Mouse (Mus musculus) midbrain, embryonic 10.5 days (tissue): ENCODE data around the gene Ywhag. TPM values are rescaled to one million over a fixed set of nuclear protein-coding genes. Genes with fewer than 3 reads are reported as not detected.

ENCODE experiments used
- DNase-seq: peaks from one replicate; pipeline ENCODE4 v3.0.0-alpha.2; 2017; ENCODE audit warnings: low spot score
- H3K27ac ChIP-seq: fragments of 300-500 bp; sonication (generic); replicated peaks from 2 replicates; pipeline ENCODE4 v1.5.1; 2016; ENCODE audit warnings: mild to moderate bottlenecking
- H3K27me3 ChIP-seq: fragments of 300-500 bp; sonication (generic); 2 replicates; pipeline ENCODE4 v1.6.1; 2016; ENCODE audit warnings: low read depth, mild to moderate bottlenecking; ENCODE audit not compliant: poor library complexity, severe bottlenecking
- H3K36me3 ChIP-seq: fragments of 300-500 bp; sonication (generic); 2 replicates; pipeline ENCODE4 v1.6.1; 2016; ENCODE audit warnings: mild to moderate bottlenecking, moderate library complexity
- H3K4me1 ChIP-seq: fragments of 300-500 bp; sonication (generic); 2 replicates; pipeline ENCODE4 v1.6.1; 2016
- H3K4me3 ChIP-seq: fragments of 300-500 bp; sonication (generic); 2 replicates; pipeline ENCODE4 v1.5.1; 2016; ENCODE audit warnings: mild to moderate bottlenecking, moderate library complexity
- H3K9me3 ChIP-seq: fragments of 300-500 bp; sonication (generic); replicated peaks from 2 replicates; pipeline ENCODE4 v1.6.1; 2016; ENCODE audit warnings: mild to moderate bottlenecking
- WGBS: fragments of 180-500 bp; shearing (Covaris S2); methylation state at CpG from one replicate; pipeline ENCODE4 v1.1.7; 2016; 5-methylcytosine and 5-hydroxymethylcytosine counted together
- polyA plus RNA-seq: library from polyadenylated mRNA; unstranded; fragments of >200 nt; fragmentation: Nextera tagmentation; extraction: Ambion mirVana; gene quantifications from 2 replicates; pipeline ENCODE4 v1.2.1, GENCODE M21; 2016

The Ywhag gene
- polyA plus RNA-seq, 1 experiment from 2014 or later: 270 TPM

GRCm38 (mm10) chr5:135890920-135891319 is 43.5 kb downstream of the Ywhag start:
- WGBS: 65% methylated on average over 3 of the region's 3 CpGs
- peaks cover 21% of the 10 kb centered on the region for H3K4me1 ChIP-seq
- no peaks in the 10 kb centered on the region for H3K9me3 ChIP-seq

GRCm38 (mm10) chr5:135890323-135890722 is 44.1 kb downstream of the Ywhag start:
- Histone ChIP-seq H3K4me3 (no peak overlapping the region), H3K27ac (no peak overlapping the region), H3K4me1 (peaks cover 26% of the 10 kb centered on the region), H3K27me3 (peaks cover 64% of the 10 kb centered on the region), H3K36me3 (no peaks in the 10 kb centered on the region), H3K9me3 (no peaks in the 10 kb centered on the region)
- DNase-seq: no peak
- WGBS: 56% methylated on average over 4 of the region's 4 CpGs

More at GRCm38 (mm10) chr5:135890920-135891319, 43.5 kb downstream of the Ywhag start:
- Histone ChIP-seq H3K4me3 (no peak overlapping the region), H3K27ac (no peak overlapping the region), H3K27me3 (peaks cover 59% of the 10 kb centered on the region), H3K36me3 (no peaks in the 10 kb centered on the region)
- no peak for DNase-seq

GRCm38 (mm10) chr5:135888405-135889215 is 45.8 kb downstream of the Ywhag start:
- no peaks in the 10 kb centered on the region for H3K9me3 ChIP-seq
- H3K4me3 ChIP-seq: peak overlapping the region; percentile 32
- no peak overlapping the region for H3K27ac ChIP-seq
- no peaks in the 10 kb centered on the region for H3K36me3 ChIP-seq
- DNase-seq: no peak
- 4% methylated on average over 30 of the region's 30 CpGs for WGBS
- H3K4me1 ChIP-seq: peaks cover 26% of the 10 kb centered on the region
- peaks cover 69% of the 10 kb centered on the region for H3K27me3 ChIP-seq

DNA sequence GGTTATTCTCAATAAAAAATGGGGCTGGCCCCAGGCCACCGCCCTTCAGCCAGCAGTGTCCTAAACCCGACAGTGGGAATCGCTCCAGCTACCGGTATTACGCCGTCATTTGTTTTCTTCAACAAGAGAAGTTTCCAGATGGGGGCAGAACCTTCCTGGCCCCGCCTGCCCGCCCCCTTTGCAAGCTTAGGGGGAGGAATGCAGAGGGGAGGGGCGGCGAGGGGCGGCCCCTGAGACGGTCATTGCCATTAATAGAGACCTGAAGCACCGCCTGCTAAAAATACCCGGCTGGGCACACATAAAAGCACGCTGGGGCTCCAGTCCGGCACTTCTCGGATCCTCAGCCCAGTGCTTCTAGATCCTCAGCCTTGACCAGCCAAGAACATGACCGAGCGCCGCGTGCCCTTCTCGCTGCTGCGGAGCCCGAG is 46.7 kb downstream of the Ywhag start, which contains the start of gene Hspb1:
Hspb1 (plus strand) TSS at position 245 of the 428 bp plus-strand sequence.
- Histone ChIP-seq H3K27ac (no peak within 1 kb of the TSS), H3K4me1 (peaks cover 21% of the 10 kb centered on the region), H3K27me3 (peaks cover 64% of the 10 kb centered on the region), H3K9me3 (no peaks in the 10 kb centered on the region), H3K36me3 (no peaks in the 10 kb centered on the region), H3K4me3 (peak within 1 kb of the TSS; percentile 44)
- WGBS: 2% methylated on average over 24 of the region's 24 CpGs
- DNase-seq: peak; percentile 46

DNA sequence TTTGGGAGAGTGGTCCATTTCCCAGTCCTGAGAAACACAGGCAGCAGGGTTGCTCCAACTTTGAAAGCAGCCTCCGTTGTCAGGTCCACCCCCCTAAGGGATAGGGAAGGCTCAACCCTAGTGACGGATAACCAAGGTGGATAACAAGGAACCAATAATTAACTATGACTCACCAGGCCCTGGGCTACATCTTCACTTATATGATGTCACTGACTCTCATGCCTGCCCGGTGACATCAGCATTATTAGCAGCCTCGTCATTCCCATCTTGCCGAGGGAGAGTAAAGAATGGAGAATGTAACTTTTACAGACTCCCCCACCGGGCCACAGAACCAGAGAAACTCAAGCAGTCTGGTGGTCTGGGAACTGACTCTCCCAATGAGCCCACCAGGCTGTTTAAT is 49.8 kb downstream of the Ywhag start:
- peaks cover 43% of the 10 kb centered on the region for H3K27me3 ChIP-seq

DNA sequence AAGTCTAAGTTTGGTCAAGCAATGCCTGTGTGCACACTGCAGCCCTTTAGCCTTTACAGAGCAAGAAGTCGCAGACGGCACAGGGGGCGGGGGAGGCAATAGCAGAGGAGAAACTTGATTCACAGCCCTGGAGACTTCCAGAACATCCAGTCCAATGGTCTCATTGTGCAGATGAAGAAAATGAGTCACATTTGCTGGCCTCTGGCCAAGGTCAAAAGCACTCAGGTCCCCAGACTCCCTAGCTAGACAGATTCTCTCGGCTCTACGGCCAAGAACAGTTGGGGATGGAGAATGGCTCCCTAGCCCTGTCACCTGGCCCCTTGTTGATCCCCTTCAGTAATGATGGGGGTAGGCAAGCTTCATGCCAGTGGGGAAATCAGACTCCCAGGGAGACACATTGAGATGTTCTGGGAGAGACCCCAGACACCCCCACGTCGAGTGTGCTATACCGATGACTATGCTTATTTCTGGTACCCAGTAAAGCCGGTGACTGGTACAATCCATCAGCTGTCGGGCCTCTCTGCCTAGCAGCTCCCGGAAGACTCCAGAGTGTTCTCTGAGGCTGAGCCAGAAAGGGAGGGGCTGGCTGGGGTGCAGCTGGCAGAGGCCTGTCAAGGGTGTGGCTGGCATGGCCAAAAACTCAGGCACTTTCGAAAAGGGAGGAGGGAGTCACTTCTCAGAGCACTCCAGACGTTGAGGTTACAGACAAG is 54.8 kb downstream of the Ywhag start:
- no peaks in the 10 kb centered on the region for H3K36me3 ChIP-seq
- DNase-seq: no peak

More for the DNA sequence above, 49.8 kb downstream of the Ywhag start:
- Histone ChIP-seq H3K4me3 (no peak overlapping the region), H3K9me3 (no peaks in the 10 kb centered on the region), H3K27ac (no peak overlapping the region), H3K4me1 (peaks cover 21% of the 10 kb centered on the region), H3K36me3 (no peaks in the 10 kb centered on the region)
- WGBS: 81% methylated on average over 6 of the region's 6 CpGs
- DNase-seq: no peak

GRCm38 (mm10) chr5:135877831-135878231 is 56.6 kb downstream of the Ywhag start:
- H3K4me1 ChIP-seq: peaks cover 17% of the 10 kb centered on the region
- no peaks in the 10 kb centered on the region for H3K9me3 ChIP-seq
- DNase-seq: peak; percentile 61
- no peaks in the 10 kb centered on the region for H3K36me3 ChIP-seq
- WGBS: under 1% methylated on average over 16 of the region's 16 CpGs
- H3K27ac ChIP-seq: peak overlapping the region; percentile 61; the same call in 1 of the 2 replicates
- H3K27me3 ChIP-seq: peaks cover 23% of the 10 kb centered on the region
- H3K4me3 ChIP-seq: peak overlapping the region; percentile 52

More for the DNA sequence above, 54.8 kb downstream of the Ywhag start:
- WGBS: 75% methylated on average over 13 of the region's 13 CpGs
- Histone ChIP-seq H3K4me3 (no peak overlapping the region), H3K27me3 (0 out of 2 replicates have a peak, but pooled peaks cover 6% of the 10 kb centered on the region), H3K27ac (no peak overlapping the region), H3K4me1 (peaks cover 10% of the 10 kb centered on the region), H3K9me3 (no peaks in the 10 kb centered on the region)

GRCm38 (mm10) chr5:135877180-135877579 is 57.2 kb downstream of the Ywhag start:
- Histone ChIP-seq H3K4me3 (peak overlapping the region; percentile 52; the same call in 1 of the 2 replicates), H3K27ac (no peak overlapping the region), H3K9me3 (no peaks in the 10 kb centered on the region), H3K4me1 (peaks cover 18% of the 10 kb centered on the region), H3K36me3 (no peaks in the 10 kb centered on the region), H3K27me3 (peaks cover 29% of the 10 kb centered on the region)
- WGBS: 23% methylated on average over 8 of the region's 8 CpGs
- DNase-seq: peak; percentile 52

- Histone ChIP-seq H3K36me3 (no peaks in the 10 kb centered on the region), H3K27ac (no peak overlapping the region), H3K27me3 (peaks cover 59% of the 10 kb centered on the region), H3K4me1 (peaks cover 23% of the 10 kb centered on the region), H3K9me3 (no peaks in the 10 kb centered on the region), H3K4me3 (no peak overlapping the region)
- WGBS: 67% methylated on average over 9 of the region's 9 CpGs
- no peak for DNase-seq
These were observed 60.7 kb downstream of the Ywhag start for GRCm38 (mm10) chr5:135873753-135874152.

DNA sequence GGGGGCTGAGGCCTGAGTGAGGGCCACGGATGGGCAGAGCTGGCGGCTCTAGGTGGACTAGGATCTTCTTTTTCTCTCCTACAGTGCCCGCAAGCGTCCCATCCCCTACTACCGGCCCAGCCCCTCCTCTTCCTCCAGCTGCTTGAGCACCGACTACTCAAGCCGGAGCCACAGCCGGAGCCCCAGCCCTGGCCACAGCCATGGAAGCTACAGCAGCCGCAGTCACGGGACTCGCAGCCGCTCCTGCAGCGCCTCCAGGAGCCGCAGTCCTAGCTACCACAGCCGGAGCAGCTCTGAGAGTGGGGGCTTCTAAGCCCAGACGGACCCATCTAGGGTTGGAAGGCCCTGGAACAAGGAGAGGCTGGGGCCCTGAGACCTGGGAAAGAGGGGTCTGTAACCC is 61.4 kb downstream of the Ywhag start:
- peak; percentile 23 for DNase-seq
- peak overlapping the region; percentile 30; the same call in 1 of the 2 replicates for H3K4me3 ChIP-seq
- H3K36me3 ChIP-seq: no peaks in the 10 kb centered on the region
- no peaks in the 10 kb centered on the region for H3K9me3 ChIP-seq
- 11% methylated on average over 16 of the region's 16 CpGs for WGBS
- H3K4me1 ChIP-seq: peaks cover 28% of the 10 kb centered on the region
- H3K27me3 ChIP-seq: peaks cover 67% of the 10 kb centered on the region
- 0 out of 2 replicates have a peak overlapping the region, but pooled peaks have one; percentile 35 for H3K27ac ChIP-seq

GRCm38 (mm10) chr5:135870505-135870904 is 63.9 kb downstream of the Ywhag start:
- Histone ChIP-seq H3K27ac (no peak overlapping the region), H3K4me3 (no peak overlapping the region), H3K27me3 (peaks cover 91% of the 10 kb centered on the region), H3K9me3 (no peaks in the 10 kb centered on the region), H3K36me3 (no peaks in the 10 kb centered on the region), H3K4me1 (peaks cover 28% of the 10 kb centered on the region)
- 91% methylated on average over 5 of the region's 5 CpGs for WGBS
- no peak for DNase-seq

DNA sequence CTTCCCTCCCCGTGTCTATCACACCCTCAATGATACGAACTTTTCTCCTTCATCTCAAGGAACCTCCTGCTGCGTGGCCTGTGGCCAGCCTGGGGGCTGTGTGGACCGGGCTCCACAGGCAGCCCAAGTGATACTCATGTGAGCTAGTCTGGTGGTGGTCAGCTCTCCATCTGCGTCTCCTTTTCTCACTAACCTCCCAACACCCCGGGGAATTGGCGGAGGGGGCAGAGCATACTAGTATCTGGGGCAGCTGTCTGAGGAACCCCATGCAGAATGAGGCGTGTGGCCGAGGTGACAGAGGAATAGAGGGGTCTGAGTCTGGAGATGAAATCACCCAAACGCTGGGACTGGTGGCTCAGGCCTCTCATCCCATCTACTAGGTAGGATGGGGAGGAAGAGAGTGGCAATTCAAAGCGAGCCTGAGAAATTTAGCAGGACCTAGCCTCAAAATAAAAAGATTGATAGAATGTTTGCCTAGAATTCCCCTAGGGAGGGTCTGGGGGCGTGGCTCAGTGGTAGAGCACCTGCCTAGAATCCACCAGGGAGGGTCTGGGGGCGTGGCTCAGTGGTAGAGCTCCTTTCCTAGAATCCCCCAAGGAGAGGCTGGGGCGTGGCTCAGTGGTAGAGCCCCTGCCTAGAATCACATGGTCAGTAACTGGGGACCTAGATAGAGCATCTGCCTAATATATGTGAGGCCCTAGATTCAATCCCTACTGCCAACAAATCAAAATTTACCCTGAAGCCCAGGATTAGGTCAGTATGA is 64.6 kb downstream of the Ywhag start:
- H3K27me3 ChIP-seq: peaks cover 97% of the 10 kb centered on the region
- WGBS: 63% methylated on average over 14 of the region's 14 CpGs
- H3K4me1 ChIP-seq: peaks cover 28% of the 10 kb centered on the region
- no peak overlapping the region; the same call in 1 of the 2 replicates for H3K4me3 ChIP-seq
- DNase-seq: no peak
- H3K36me3 ChIP-seq: no peaks in the 10 kb centered on the region
- H3K9me3 ChIP-seq: no peaks in the 10 kb centered on the region
- H3K27ac ChIP-seq: no peak overlapping the region
